Mouse (Mus musculus) left cerebral cortex, adult 18-20 months (tissue): ENCODE measurements around the gene Smok3a. TPM values are rescaled to one million over a fixed set of nuclear protein-coding genes. Genes with fewer than 3 reads are reported as not detected.
"Not testable (repeated sequence)": the region's sequence is repeated elsewhere in the genome, so short reads cannot be mapped to it uniquely, and the experiment has no call there.

ENCODE experiments used
- DNase-seq, 2 experiments: peaks; one replicate each; pipeline ENCODE4 v3.0.0; 2021 to 2022; ENCODE audit warnings: low spot score in 2 of 2, mixed read lengths in 1 of 2
- long read RNA-seq, 2 experiments: library from polyadenylated mRNA; stranded (forward); transcript quantifications; one replicate each; pipeline ENCODE4 v2.0.0; 2021
- total RNA-seq, 2 experiments: library from RNA; stranded (reverse); gene quantifications; 2 replicates each; pipeline ENCODE4 v1.2.3; 2021

Smok3a gene
- total RNA-seq: not detected
- long read RNA-seq, experiment 1: 0 reads
- long read RNA-seq, experiment 2: 0 reads

- DNase-seq: not testable (repeated sequence)
Observed at GRCm38 (mm10) chr5:138020961-138021479, at the start of gene Smok3a, which contains the start of gene Smok3b. Gene Smok3a (plus strand): TSS chr5:138021261. Gene Smok3b (plus strand): TSS chr5:138021429.

DNA sequence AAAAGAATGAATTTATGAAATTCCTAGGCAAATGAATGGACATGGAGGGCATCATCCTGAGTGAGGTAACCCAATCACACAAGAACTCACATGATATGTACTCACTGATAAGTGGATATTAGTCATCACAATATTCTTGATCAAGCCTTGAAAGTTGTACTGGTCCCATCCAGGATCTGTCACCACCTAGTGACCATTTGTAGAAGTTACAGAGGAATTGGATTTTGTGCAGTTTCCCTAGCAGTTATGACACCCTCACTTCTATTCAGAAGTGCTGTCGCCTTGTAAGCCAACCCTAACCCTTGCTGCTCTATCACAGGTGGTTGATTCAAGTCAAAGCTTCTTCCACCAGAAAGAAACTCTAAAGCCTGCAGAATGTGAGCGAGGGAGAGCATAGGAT, 47.9 kb upstream of the Smok3a start:
- DNase-seq: no peak

GRCm38 (mm10) chr5:137973738-137974137, 47.3 kb upstream of the Smok3a start:
- peak in 1 of 2 experiments; percentile 9 for DNase-seq

- DNase-seq: no peak
Observed at GRCm38 (mm10) chr5:137974724-137975123, 46.3 kb upstream of the Smok3a start.

DNA sequence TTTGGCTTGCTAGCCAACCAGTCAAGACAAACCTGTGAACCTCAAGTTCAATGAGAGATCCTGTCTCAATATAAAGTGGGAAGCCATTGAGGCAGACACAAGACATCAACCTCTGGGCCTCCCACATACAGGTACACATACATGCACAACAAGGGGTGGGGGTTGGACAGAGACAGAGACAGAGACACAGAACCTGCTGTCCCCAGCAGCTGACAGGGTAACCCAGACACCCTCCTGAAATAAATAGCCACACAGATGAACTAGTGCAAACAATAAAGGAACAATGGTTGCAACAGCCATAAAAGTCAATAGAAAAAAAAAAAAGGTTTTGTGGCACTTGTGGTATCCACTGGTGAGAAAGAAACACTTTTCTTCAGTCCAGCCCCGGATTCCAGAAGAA, 45.6 kb upstream of the Smok3a start:
- no peak for DNase-seq

DNA sequence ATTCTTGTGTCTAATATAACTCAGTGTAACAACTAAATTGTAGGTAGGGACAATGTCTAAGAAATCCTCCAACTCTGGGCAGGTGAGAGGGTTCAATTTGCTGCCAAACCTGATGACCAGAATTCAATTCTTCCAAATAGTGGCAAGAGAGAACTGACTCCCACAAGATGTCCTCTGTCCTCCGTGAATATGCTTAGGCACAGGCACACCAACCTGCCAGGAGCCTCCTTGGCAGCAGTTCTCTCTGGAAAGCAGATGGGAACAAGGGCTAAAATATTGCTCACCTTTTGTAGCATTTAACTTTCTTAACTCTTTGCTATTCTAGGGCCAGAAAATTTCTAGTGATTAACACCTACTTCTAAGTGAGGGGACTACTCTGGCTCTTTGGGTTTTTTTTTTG, 43.8 kb upstream of the Smok3a start:
- no peak for DNase-seq

- DNase-seq: no peak
Observed at GRCm38 (mm10) chr5:137979081-137979480, 42.0 kb upstream of the Smok3a start.

GRCm38 (mm10) chr5:137981300-137981699, 39.8 kb upstream of the Smok3a start, which contains the start of gene Azgp1:
Gene Azgp1 (plus strand): TSS chr5:137981520.
- DNase-seq: no peak

DNA sequence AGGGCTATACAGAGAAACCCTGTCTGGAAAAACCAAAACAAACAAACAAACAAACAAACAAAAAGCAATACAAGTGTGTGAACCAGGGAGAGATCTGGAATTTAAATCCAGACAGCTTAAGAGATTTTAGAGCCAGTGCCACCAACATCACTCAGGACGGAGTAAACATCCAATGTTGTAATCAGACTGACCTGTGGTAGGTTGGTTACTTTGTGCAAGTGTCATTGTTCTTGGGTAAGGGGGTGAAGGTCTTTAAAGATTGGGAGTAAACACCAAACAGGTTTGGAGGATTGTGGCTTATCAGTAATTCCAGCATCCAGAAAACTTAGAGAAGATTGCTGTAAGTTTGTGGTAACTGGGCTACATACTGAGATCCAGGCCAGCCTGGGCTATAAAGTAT, 34.7 kb upstream of the Smok3a start:
- DNase-seq: no peak

GRCm38 (mm10) chr5:138009437-138009836, 11.6 kb upstream of the Smok3a start:
- no peak for DNase-seq

DNA sequence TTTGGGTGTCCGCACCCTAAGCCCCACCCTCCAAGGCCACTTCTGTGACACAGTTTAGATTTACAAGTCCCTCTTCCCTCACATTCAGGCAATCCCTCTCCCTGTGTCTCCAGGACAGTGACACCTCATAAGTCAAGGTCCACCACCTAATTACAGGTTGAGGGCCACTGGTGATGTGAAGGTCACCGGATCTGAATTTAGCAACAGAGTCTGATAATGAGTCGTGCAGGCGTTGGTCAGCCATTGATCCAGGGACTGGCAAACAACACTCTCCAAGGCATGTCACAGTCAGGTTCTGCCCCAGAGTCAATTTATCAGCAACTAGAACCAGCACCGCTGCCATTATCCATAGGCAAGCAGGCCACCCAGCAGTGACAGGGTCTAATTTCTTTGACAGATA, 8.7 kb upstream of the Smok3a start:
- no peak for DNase-seq

GRCm38 (mm10) chr5:138016530-138016929, 4.5 kb upstream of the Smok3a start:
- DNase-seq: no peak

DNA sequence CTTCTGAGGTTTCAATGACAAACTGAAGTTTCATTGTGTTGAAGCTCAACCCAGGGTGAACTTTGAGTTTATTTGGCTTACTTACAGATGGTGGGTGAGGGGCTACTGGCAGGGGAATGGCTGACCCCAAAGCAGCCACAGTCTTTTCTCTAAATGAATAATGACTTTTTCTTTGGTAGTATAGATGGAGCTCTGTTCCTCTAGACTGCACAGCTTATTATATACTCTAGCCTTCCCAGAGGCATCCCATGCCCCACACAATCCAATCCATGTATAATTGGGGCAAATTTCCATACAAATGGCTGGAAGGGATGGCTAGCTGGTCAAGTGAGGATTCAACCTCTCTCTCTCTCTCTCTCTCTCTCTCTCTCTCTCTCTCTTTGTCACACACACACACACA, 4.1 kb upstream of the Smok3a start:
- no peak for DNase-seq

GRCm38 (mm10) chr5:138019577-138019976, 1.5 kb upstream of the Smok3a start:
- DNase-seq: not testable (repeated sequence)

- not testable (repeated sequence) for DNase-seq
Observed at GRCm38 (mm10) chr5:138052894-138053293, 31.8 kb downstream of the Smok3a start, which contains the start of gene Smok3c. Gene Smok3c (plus strand): TSS chr5:138053194.

- no peak for DNase-seq
Observed at GRCm38 (mm10) chr5:138073803-138074202, 52.7 kb downstream of the Smok3a start.

DNA sequence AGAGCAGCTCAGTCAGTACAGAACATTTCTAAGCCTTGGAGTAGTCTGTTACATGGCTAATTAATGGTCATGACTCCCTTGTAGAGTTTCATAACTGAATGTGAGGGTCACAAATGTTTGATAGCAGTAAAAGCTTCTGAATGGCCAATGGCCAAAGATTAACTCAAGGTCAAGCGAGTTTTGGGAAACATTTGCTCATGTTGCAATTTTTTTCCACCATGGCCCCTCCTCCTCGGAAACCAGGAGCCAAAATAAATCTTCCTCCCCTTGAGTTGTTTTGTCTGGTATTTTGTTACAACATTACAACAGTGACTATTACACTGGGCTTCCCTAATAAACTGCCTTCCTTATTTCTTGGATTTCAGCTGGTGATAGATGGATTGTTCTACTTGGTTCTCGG, 54.6 kb downstream of the Smok3a start:
- no peak for DNase-seq

DNA sequence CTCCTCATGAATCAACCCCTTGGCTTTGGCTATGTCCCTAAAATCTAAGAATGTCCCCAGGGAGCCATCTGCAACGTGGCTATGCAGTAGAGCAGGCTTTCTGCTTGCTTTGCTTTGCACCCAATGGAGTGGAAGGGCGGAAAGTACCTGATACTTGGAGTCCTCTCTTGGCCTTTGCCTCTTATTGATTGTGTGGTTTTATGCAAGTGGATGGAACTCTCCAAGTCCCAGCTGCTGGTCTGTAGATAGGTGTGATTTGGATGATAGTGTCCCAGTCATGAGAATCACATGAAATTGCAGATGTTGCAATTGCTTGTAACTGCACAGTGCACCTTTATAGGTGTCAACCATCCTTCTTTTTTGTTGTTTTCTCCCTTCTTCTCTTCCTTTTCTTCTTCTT, 55.1 kb downstream of the Smok3a start:
- DNase-seq: no peak

DNA sequence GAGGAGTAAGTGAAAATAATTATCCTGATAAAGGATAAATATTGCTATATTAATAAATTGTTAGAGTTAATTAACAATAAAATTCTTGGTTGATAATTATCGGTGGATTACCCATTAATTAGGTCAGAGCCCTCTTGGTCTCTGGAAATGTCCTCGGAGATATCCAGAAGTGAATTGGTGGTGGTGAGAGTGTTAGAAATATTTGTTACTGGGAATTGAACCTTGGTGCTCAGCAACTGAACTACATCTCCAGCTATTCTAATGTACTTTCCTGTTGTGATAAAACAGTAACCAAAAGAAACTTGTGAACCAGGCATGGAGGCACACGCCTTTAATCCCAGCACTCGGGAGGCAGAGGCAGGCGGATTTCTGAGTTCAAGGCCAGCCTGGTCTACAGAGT, 59.4 kb downstream of the Smok3a start:
- DNase-seq: no peak

DNA sequence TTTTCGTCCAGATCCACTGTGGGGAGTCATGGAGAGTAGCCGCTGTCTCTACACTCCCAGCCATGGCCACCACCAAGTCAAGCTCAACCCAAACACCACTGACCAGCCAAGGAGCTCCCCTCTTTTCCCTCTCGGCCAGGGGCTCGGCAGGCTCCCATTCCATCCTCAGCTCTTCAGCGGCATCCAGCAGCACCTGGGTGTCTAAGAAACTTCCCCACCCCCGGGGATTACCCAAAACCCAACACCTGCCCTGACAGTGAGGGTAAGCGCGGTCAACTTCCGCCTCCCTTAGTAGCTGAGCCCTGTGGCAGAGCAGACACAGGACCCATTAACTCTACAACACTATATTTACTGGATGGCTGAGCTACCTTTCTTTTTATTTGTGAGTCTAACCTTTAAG, 60.4 kb downstream of the Smok3a start:
- no peak for DNase-seq

- DNase-seq: no peak
Observed at GRCm38 (mm10) chr5:138083318-138083900, 62.3 kb downstream of the Smok3a start.

- no peak for DNase-seq
Observed at GRCm38 (mm10) chr5:138083936-138084335, 62.9 kb downstream of the Smok3a start.
